Mouse (Mus musculus) liver, embryonic 14.5 days (tissue): Measurements from ENCODE around the gene Bace1.

Experiments used
- CTCF ChIP-seq: IDR thresholded peaks from 2 replicates; pipeline ENCODE4 v1.5.1; 2016; ENCODE audit warnings: antibody characterized with exemption, low read depth, control low read depth
- EP300 ChIP-seq: IDR thresholded peaks from 2 replicates; pipeline ENCODE4 v1.6.1; 2016; ENCODE audit warnings: antibody characterized with exemption, low read depth

DNA sequence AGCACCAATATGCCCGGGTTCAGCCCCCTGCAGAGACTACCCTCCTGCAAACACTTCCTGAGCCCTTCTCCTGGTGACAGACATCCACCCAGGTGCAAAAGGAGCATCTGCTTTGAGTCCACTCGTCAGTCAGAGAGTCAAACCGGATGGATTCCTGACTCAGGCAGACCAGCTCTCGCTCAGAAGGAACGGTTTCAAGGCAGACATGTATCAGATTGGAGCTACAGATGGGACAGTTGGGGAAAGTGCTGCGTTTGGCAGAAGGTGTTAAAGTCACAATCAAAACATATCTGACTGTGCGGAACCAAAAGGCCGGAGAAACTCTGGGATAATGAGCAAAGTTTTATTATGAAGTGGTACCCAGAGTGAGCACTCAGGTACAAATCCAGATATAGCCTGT lies 39.0 kb upstream of the Bace1 start:
- TF ChIP-seq CTCF (no peak), EP300 (no peak)
